In genomic region chr8:82967879-82968678, GRCm38 (mm10) we compare ENCODE assay signal across 8 mouse cellular contexts.
DNase-seq lines count a peak whose midpoint lies in the region; ATAC-seq lines count a peak whose summit lies in the region.

No protein-coding gene starts in this region.

- DNase-seq in frontal cortex, adult 2 months (ENCODE audit: extremely low spot score in 1 of 2, low spot score in 1 of 2) = peak; percentile 63 to 69
- no peak for DNase-seq in frontal cortex, postnatal 10 days (ENCODE audit: low spot score in 2 of 2)
- DNase-seq in right cerebral cortex, adult 2 months (ENCODE audit: low spot score in 2 of 2) = peak; percentile 41 to 54
- no peak for DNase-seq in right cerebral cortex, postnatal 4 days
- peak; percentile 37 for DNase-seq in heart, postnatal 4 days
- no peak for DNase-seq in hindbrain, embryonic 11.5 days (ENCODE audit: low spot score)
- no peak for DNase-seq in urinary bladder, postnatal 25 days (ENCODE audit: low spot score)

- H3K4me3 ChIP-seq in stomach, embryonic 16.5 days (replicated peaks; ENCODE audit: low read length) = no peak overlapping the region
- no peak overlapping the region for H3K4me3 ChIP-seq in hindbrain, embryonic 11.5 days (ENCODE audit: low read depth, low read length)

- H3K4me2 ChIP-seq in stomach, embryonic 16.5 days (ENCODE audit: low read depth, low read length) = no peak overlapping the region
- H3K4me2 ChIP-seq in hindbrain, embryonic 11.5 days (replicated peaks; ENCODE audit: low read depth, low read length) = no peak overlapping the region

- no peak overlapping the region for H3K9ac ChIP-seq in stomach, embryonic 16.5 days (ENCODE audit: low read length)
- H3K9ac ChIP-seq in hindbrain, embryonic 11.5 days (ENCODE audit: low read depth, low read length) = no peak overlapping the region

- H3K27me3 ChIP-seq in stomach, embryonic 16.5 days (ENCODE audit: control insufficient read depth, insufficient read depth, low read length) = no peaks in the 10 kb centered on the region
- no peaks in the 10 kb centered on the region for H3K27me3 ChIP-seq in hindbrain, embryonic 11.5 days (ENCODE audit: control insufficient read depth, insufficient read depth, low read length)

- ATAC-seq in stomach, embryonic 16.5 days (ENCODE audit: insufficient read depth, low FRiP score) = peak; percentile 40; the same call in 1 of the 2 replicates
- no peak for ATAC-seq in hindbrain, embryonic 11.5 days (ENCODE audit: low FRiP score)

- H3K4me1 ChIP-seq in stomach, embryonic 16.5 days (ENCODE audit: control insufficient read depth, insufficient read depth, low read length) = peaks cover 18% of the 10 kb centered on the region
- H3K4me1 ChIP-seq in hindbrain, embryonic 11.5 days (replicated peaks; ENCODE audit: control insufficient read depth, insufficient read depth, low read length) = no peaks in the 10 kb centered on the region

- H3K36me3 ChIP-seq in stomach, embryonic 16.5 days (ENCODE audit: control insufficient read depth, insufficient read depth, low read length) = no peaks in the 10 kb centered on the region
- H3K36me3 ChIP-seq in hindbrain, embryonic 11.5 days (ENCODE audit: control insufficient read depth, insufficient read depth, low read length) = no peaks in the 10 kb centered on the region

- peak overlapping the region; percentile 56 for H3K27ac ChIP-seq in stomach, embryonic 16.5 days (ENCODE audit: low read length)
- H3K27ac ChIP-seq in hindbrain, embryonic 11.5 days (ENCODE audit: low read depth, low read length) = no peak overlapping the region

- no peaks in the 10 kb centered on the region for H3K9me3 ChIP-seq in stomach, embryonic 16.5 days (replicated peaks; ENCODE audit: control insufficient read depth, low read length)
- no peaks in the 10 kb centered on the region for H3K9me3 ChIP-seq in hindbrain, embryonic 11.5 days (ENCODE audit: control insufficient read depth, low read length)

- 54% methylated on average over 8 of the region's 8 CpGs for WGBS in stomach, embryonic 16.5 days
- 68% methylated on average over 8 of the region's 8 CpGs for WGBS in hindbrain, embryonic 11.5 days

Comparison
In these comparisons a context has a peak if more than half of its experiments do, and no peak if none do; other contexts are left out.
1. DNase-seq: peak in frontal cortex, adult 2 months (2 of 2), right cerebral cortex, adult 2 months (2 of 2) and heart, postnatal 4 days (single experiment); none in frontal cortex, postnatal 10 days (0 of 2), right cerebral cortex, postnatal 4 days (single experiment), hindbrain, embryonic 11.5 days (single experiment) and urinary bladder, postnatal 25 days (single experiment).